ENCODE assay signal across 9 mouse cellular contexts in genomic region chr1:60534932-60535331, GRCm38 (mm10). TPM values are rescaled to one million over a fixed set of nuclear protein-coding genes. Genes with fewer than 3 reads are reported as not detected.
A peak's percentile ranks its signal among the peaks of the same experiment; 100 is the strongest.
DNase-seq lines count a peak whose midpoint lies in the region; ATAC-seq lines count a peak whose summit lies in the region.
"Had no signal": no experiment of that assay in that cellular context is flagged by ENCODE, and none has a peak within 500 bp of the region (broad histone marks: within the 10 kb centered on the region; RNA-seq: fewer than 3 reads in every experiment).

No protein-coding gene starts in this region.

- no peak overlapping the region for H3K9ac ChIP-seq in intestine, embryonic 15.5 days

- H3K9me3 ChIP-seq in intestine, embryonic 15.5 days, result no peaks in the 10 kb centered on the region

- ATAC-seq in granulocyte monocyte progenitor cell, adult 5-6 weeks (replicated peaks; ENCODE audit: poor library complexity, severe bottlenecking), result peak; percentile 58
- ATAC-seq in intestine, embryonic 15.5 days, result no peak

- no peaks in the 10 kb centered on the region for H3K4me1 ChIP-seq in intestine, embryonic 15.5 days (replicated peaks)

- DNase-seq in cerebellum, postnatal 14 days, result peak; percentile 31 to 48
- no peak for DNase-seq in cerebellum, adult 8-10 months
- DNase-seq in right cerebral cortex, adult 2 months (ENCODE audit: low spot score in 2 of 2), result peak; percentile 26 to 29
- DNase-seq in right cerebral cortex, postnatal 36 days (ENCODE audit: low spot score in 2 of 2), result no peak
- DNase-seq in retina, embryonic 14.5 days (ENCODE audit: low spot score), result peak; percentile 34
- DNase-seq in layer of hippocampus, postnatal 36 days, result no peak

- 87% methylated on average over 2 of the region's 2 CpGs for WGBS in intestine, embryonic 15.5 days

- H3K27me3 ChIP-seq in intestine, embryonic 15.5 days (replicated peaks), result no peaks in the 10 kb centered on the region

- H3K36me3 ChIP-seq in intestine, embryonic 15.5 days, result no peaks in the 10 kb centered on the region

- no peak overlapping the region for H3K4me2 ChIP-seq in intestine, embryonic 15.5 days (replicated peaks)

- no peak overlapping the region for H3K27ac ChIP-seq in intestine, embryonic 15.5 days

- H3K4me3 ChIP-seq in intestine, embryonic 15.5 days (replicated peaks), result no peak overlapping the region
- H3K4me3 ChIP-seq: myocyte had no signal

RNA-seq across cellular contexts. Expression of gene Raph1, which starts 32.0 kb away (rescaled TPM):
- 7.7 and 23.2 TPM in 2 replicates for total RNA-seq in granulocyte monocyte progenitor cell, adult 5-6 weeks (2014; fragmentation: Nextera tagmentation)
- total RNA-seq in granulocyte monocyte progenitor cell, adult 5-6 weeks (2017), result 8.1 and 8.3 TPM in 2 replicates
- polyA plus RNA-seq in intestine, embryonic 15.5 days (2015; fragmentation: Nextera tagmentation; extraction: Ambion mirVana), result 26.5 and 28.6 TPM in 2 replicates
- total RNA-seq in layer of hippocampus, postnatal 36 days (2021), result 10 to 100 TPM; 60.6 to 61.1 TPM

Comparison
In these comparisons a context has a peak if more than half of its experiments do, and no peak if none do; other contexts are left out.
1. DNase-seq: peak in cerebellum, postnatal 14 days (2 of 2), right cerebral cortex, adult 2 months (2 of 2) and retina, embryonic 14.5 days (single experiment); none in cerebellum, adult 8-10 months (single experiment), right cerebral cortex, postnatal 36 days (0 of 2) and layer of hippocampus, postnatal 36 days (0 of 2).